20 mouse cellular contexts compared by ENCODE assay signal in the genomic region with DNA sequence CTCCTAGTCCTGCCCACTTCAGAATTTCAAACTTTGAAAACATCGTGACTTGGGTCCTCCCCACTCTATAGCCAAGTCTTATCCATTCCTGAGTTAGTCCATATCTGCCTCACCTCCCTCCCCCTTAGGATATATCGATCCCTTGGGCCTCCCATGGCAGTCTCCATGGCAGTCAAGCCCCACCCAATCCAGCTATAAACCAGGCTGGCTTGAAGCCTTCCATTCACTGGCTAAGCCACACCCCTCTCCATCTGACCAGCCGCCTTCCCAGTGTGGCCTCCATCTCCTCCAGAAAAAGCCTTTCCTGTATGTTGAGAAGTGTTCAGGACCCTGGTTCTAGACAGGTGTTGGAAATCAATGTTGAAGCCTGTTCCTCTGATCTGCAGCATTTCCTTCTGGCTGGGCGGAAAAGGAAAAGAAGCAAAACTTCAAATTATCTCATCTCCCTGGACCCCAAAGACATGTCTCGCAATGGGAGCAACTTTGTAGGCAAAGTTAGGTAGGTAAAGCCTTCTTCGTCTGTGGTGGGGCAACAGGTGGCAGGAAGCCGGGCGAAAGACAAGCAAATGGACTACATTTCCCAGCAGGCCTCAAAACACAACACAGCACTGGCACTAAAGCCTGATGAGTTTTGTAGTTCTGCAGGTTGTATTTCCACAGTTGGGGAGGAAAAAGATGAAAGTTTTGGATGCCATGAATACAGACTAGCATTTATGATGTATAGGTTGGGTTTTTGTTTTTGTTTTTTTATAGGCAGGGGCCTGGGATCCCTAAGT. TPM values are rescaled to one million over a fixed set of nuclear protein-coding genes. Genes with fewer than 3 reads are reported as not detected.
DNase-seq lines count a peak whose midpoint lies in the region; ATAC-seq and TF ChIP-seq lines count a peak whose summit lies in the region.
"Had no signal": no experiment of that assay in that cellular context is flagged by ENCODE, and none has a peak within 500 bp of the region (broad histone marks: within the 10 kb centered on the region; RNA-seq: fewer than 3 reads in every experiment).

No protein-coding gene starts in this region.

- H3K4me2 ChIP-seq in limb, embryonic 15.5 days, result 0 out of 2 replicates have a peak overlapping the region, but pooled peaks have one; percentile 5
- H3K4me2 ChIP-seq in intestine, embryonic 15.5 days (replicated peaks), result no peak overlapping the region

- intact Hi-C loops in gastrocnemius, adult 2 months (cut with DNase I), result no loop called here

- no peak for TF ChIP-seq CTCF in E14TG2a.4 (conservative IDR thresholded peaks at IDR 0.05; ENCODE audit: low read length)
- no peak for TF ChIP-seq CTCF in lung, adult 2 months (IDR thresholded peaks at IDR 0.05; ENCODE audit: insufficient read depth, low read length)
- TF ChIP-seq CTCF in gastrocnemius, adult 2 months (IDR thresholded peaks at IDR 0.05), result no peak

- peaks cover 36% of the 10 kb centered on the region for H3K4me1 ChIP-seq in limb, embryonic 15.5 days
- H3K4me1 ChIP-seq in limb, embryonic 10.5 days, result peaks cover 38% of the 10 kb centered on the region
- H3K4me1 ChIP-seq in E14TG2a.4 (replicated peaks; ENCODE audit: low read depth, low read length), result peaks cover 83% of the 10 kb centered on the region
- peaks cover 32% of the 10 kb centered on the region for H3K4me1 ChIP-seq in intestine, embryonic 15.5 days (replicated peaks)
- H3K4me1 ChIP-seq in lung, adult 2 months (ENCODE audit: control insufficient read depth, insufficient read depth, low read length), result peaks cover 12% of the 10 kb centered on the region

- no peak for DNase-seq in limb, embryonic 10.5 days (ENCODE audit: low spot score)
- peak; percentile 69 for DNase-seq in thymus, postnatal 0 days (ENCODE audit: low spot score)
- DNase-seq in left cerebral cortex, adult 18-20 months (ENCODE audit: low spot score in 2 of 2), result no peak
- DNase-seq in lung, adult 2 months, result no peak
- no peak for DNase-seq in gastrocnemius, adult 2 months
- DNase-seq: cerebellum, adult 18-20 months; heart, adult 2 months; heart, postnatal 4 days; kidney, adult 11 months; kidney, postnatal 36 days; lung, adult 18-20 months; right cerebral cortex, postnatal 25 days had no signal

- no peaks in the 10 kb centered on the region for H3K9me3 ChIP-seq in limb, embryonic 15.5 days
- no peaks in the 10 kb centered on the region for H3K9me3 ChIP-seq in limb, embryonic 10.5 days (replicated peaks)
- no peaks in the 10 kb centered on the region for H3K9me3 ChIP-seq in E14TG2a.4 (ENCODE audit: low read length)
- H3K9me3 ChIP-seq in intestine, embryonic 15.5 days, result no peaks in the 10 kb centered on the region
- H3K9me3 ChIP-seq: forebrain, embryonic 10.5 days had no signal

- no peak for ATAC-seq in limb, embryonic 15.5 days (ENCODE audit: insufficient number of reproducible peaks, low FRiP score, low TSS enrichment, low read depth)
- peak; percentile 74 for ATAC-seq in intestine, embryonic 15.5 days

- 74% methylated on average over 8 of the region's 8 CpGs for WGBS in limb, embryonic 15.5 days
- WGBS in limb, embryonic 10.5 days, result 77% methylated on average over 8 of the region's 8 CpGs
- WGBS in intestine, embryonic 15.5 days, result 56% methylated on average over 8 of the region's 8 CpGs
- WGBS in lung, adult 2 months, result 69% methylated on average over 8 of the region's 8 CpGs

- no peak overlapping the region for H3K4me3 ChIP-seq in limb, embryonic 15.5 days
- no peak overlapping the region for H3K4me3 ChIP-seq in limb, embryonic 10.5 days
- 0 out of 2 replicates have a peak overlapping the region, but pooled peaks have one; percentile 8 for H3K4me3 ChIP-seq in E14TG2a.4 (replicated peaks; ENCODE audit: low read length)
- H3K4me3 ChIP-seq in intestine, embryonic 15.5 days (replicated peaks), result no peak overlapping the region
- H3K4me3 ChIP-seq in lung, adult 2 months (replicated peaks; ENCODE audit: extremely low read depth, low read depth, low read length), result no peak overlapping the region
- no peak overlapping the region for H3K4me3 ChIP-seq in gastrocnemius, adult 2 months
- H3K4me3 ChIP-seq: forebrain, embryonic 10.5 days; heart, adult 2 months had no signal

- H3K27me3 ChIP-seq in limb, embryonic 15.5 days, result no peaks in the 10 kb centered on the region
- H3K27me3 ChIP-seq in limb, embryonic 10.5 days (ENCODE audit: low read depth, poor library complexity, severe bottlenecking), result no peaks in the 10 kb centered on the region
- no peaks in the 10 kb centered on the region for H3K27me3 ChIP-seq in E14TG2a.4 (ENCODE audit: insufficient read depth, low read length)
- H3K27me3 ChIP-seq in intestine, embryonic 15.5 days (replicated peaks), result no peaks in the 10 kb centered on the region

- 0 out of 2 replicates have a peak overlapping the region, but pooled peaks have one; percentile 22 for H3K27ac ChIP-seq in limb, embryonic 15.5 days
- H3K27ac ChIP-seq in limb, embryonic 10.5 days, result no peak overlapping the region
- H3K27ac ChIP-seq in intestine, embryonic 15.5 days, result no peak overlapping the region
- H3K27ac ChIP-seq in gastrocnemius, adult 2 months, result no peak overlapping the region
- H3K27ac ChIP-seq: forebrain, embryonic 10.5 days; heart, adult 2 months had no signal

- no peak overlapping the region for H3K9ac ChIP-seq in limb, embryonic 15.5 days
- H3K9ac ChIP-seq in intestine, embryonic 15.5 days, result no peak overlapping the region

- TF ChIP-seq POLR2A in lung, adult 2 months (IDR thresholded peaks at IDR 0.05; ENCODE audit: borderline replicate concordance, extremely low read depth, low read depth, low read length), result no peak

- peaks cover 4% of the 10 kb centered on the region; the same call in 1 of the 2 replicates for H3K36me3 ChIP-seq in limb, embryonic 15.5 days
- H3K36me3 ChIP-seq in limb, embryonic 10.5 days, result peaks cover 15% of the 10 kb centered on the region
- peaks cover 22% of the 10 kb centered on the region for H3K36me3 ChIP-seq in E14TG2a.4 (ENCODE audit: insufficient read depth, low read length)
- no peaks in the 10 kb centered on the region for H3K36me3 ChIP-seq in intestine, embryonic 15.5 days

RNA-seq across cellular contexts. Expression of a gene that starts 6.5 kb away (rescaled TPM):
- 22.3 and 26.1 TPM in 2 replicates for polyA plus RNA-seq in limb, embryonic 15.5 days (2015; fragmentation: Nextera tagmentation; extraction: Ambion mirVana)
- polyA plus RNA-seq in limb, embryonic 10.5 days (2016; fragmentation: Nextera tagmentation; extraction: Ambion mirVana), result 22.4 and 25.7 TPM in 2 replicates
- 16.5 and 17.0 TPM in 2 replicates for polyA plus RNA-seq in intestine, embryonic 15.5 days (2015; fragmentation: Nextera tagmentation; extraction: Ambion mirVana)
- 16.2 and 17.2 TPM in 2 replicates for polyA plus RNA-seq in thymus, postnatal 0 days (2015; fragmentation: Nextera tagmentation; extraction: Ambion mirVana)
- total RNA-seq in left cerebral cortex, adult 18-20 months (2021), result 10 to 100 TPM; 23.1 to 25.9 TPM
- 58.6 and 73.7 TPM in 2 replicates for polyA plus RNA-seq in lung, adult 2 months (2012; rRNA removed)
- 10 to 100 TPM; 28.3 to 28.5 TPM for total RNA-seq in gastrocnemius, adult 2 months (2021)

RNA-seq across cellular contexts. Expression of a gene that starts 6.6 kb away (rescaled TPM):
- 5.7 and 6.8 TPM in 2 replicates for polyA plus RNA-seq in limb, embryonic 15.5 days (2015; fragmentation: Nextera tagmentation; extraction: Ambion mirVana)
- polyA plus RNA-seq in limb, embryonic 10.5 days (2016; fragmentation: Nextera tagmentation; extraction: Ambion mirVana), result 0.43 and 1.0 TPM in 2 replicates
- 0.83 and 1.5 TPM in 2 replicates for polyA plus RNA-seq in intestine, embryonic 15.5 days (2015; fragmentation: Nextera tagmentation; extraction: Ambion mirVana)
- polyA plus RNA-seq in thymus, postnatal 0 days (2015; fragmentation: Nextera tagmentation; extraction: Ambion mirVana), result 3.3 and 4.6 TPM in 2 replicates
- total RNA-seq in left cerebral cortex, adult 18-20 months (2021), result 1 to 10 TPM; 6.1 to 8.2 TPM
- 11.8 and 13.1 TPM in 2 replicates for polyA plus RNA-seq in lung, adult 2 months (2012; rRNA removed)
- 1 to 10 TPM; 3.4 to 3.5 TPM for total RNA-seq in gastrocnemius, adult 2 months (2021)
- total RNA-seq: megakaryocyte, adult 5-6 weeks had no signal

RNA-seq across cellular contexts. Expression of a gene that starts 9.3 kb away (rescaled TPM):
- 279 and 295 TPM in 2 replicates for polyA plus RNA-seq in limb, embryonic 15.5 days (2015; fragmentation: Nextera tagmentation; extraction: Ambion mirVana)
- polyA plus RNA-seq in limb, embryonic 10.5 days (2016; fragmentation: Nextera tagmentation; extraction: Ambion mirVana), result 116 and 125 TPM in 2 replicates
- 209 and 229 TPM in 2 replicates for polyA plus RNA-seq in intestine, embryonic 15.5 days (2015; fragmentation: Nextera tagmentation; extraction: Ambion mirVana)
- polyA plus RNA-seq in thymus, postnatal 0 days (2015; fragmentation: Nextera tagmentation; extraction: Ambion mirVana), result 110 and 111 TPM in 2 replicates
- total RNA-seq in left cerebral cortex, adult 18-20 months (2021), result 100 to 1,000 TPM; 111 to 112 TPM
- 420 and 430 TPM in 2 replicates for polyA plus RNA-seq in lung, adult 2 months (2012; rRNA removed)
- total RNA-seq in gastrocnemius, adult 2 months (2021), result 10 to 100 TPM; 55.1 to 61.8 TPM

RNA-seq across cellular contexts. Expression of a gene that starts 30.9 kb away (rescaled TPM):
- polyA plus RNA-seq in limb, embryonic 15.5 days (2015; fragmentation: Nextera tagmentation; extraction: Ambion mirVana), result 3.1 and 3.3 TPM in 2 replicates
- 4.9 and 5.8 TPM in 2 replicates for polyA plus RNA-seq in limb, embryonic 10.5 days (2016; fragmentation: Nextera tagmentation; extraction: Ambion mirVana)
- 2.6 and 2.7 TPM in 2 replicates for polyA plus RNA-seq in intestine, embryonic 15.5 days (2015; fragmentation: Nextera tagmentation; extraction: Ambion mirVana)
- 1.1 and 1.5 TPM in 2 replicates for polyA plus RNA-seq in thymus, postnatal 0 days (2015; fragmentation: Nextera tagmentation; extraction: Ambion mirVana)
- 1 to 10 TPM; 3.9 to 4.7 TPM for total RNA-seq in left cerebral cortex, adult 18-20 months (2021)
- 4.4 and 5.4 TPM in 2 replicates for polyA plus RNA-seq in lung, adult 2 months (2012; rRNA removed)
- total RNA-seq in gastrocnemius, adult 2 months (2021), result 10 to 100 TPM; 13.1 to 22.9 TPM

RNA-seq across cellular contexts. Expression of a gene that starts 32.9 kb away (rescaled TPM):
- polyA plus RNA-seq in limb, embryonic 15.5 days (2015; fragmentation: Nextera tagmentation; extraction: Ambion mirVana), result not detected in 2 replicates
- polyA plus RNA-seq in limb, embryonic 10.5 days (2016; fragmentation: Nextera tagmentation; extraction: Ambion mirVana), result not detected in 2 replicates
- not detected in 2 replicates for polyA plus RNA-seq in intestine, embryonic 15.5 days (2015; fragmentation: Nextera tagmentation; extraction: Ambion mirVana)
- polyA plus RNA-seq in thymus, postnatal 0 days (2015; fragmentation: Nextera tagmentation; extraction: Ambion mirVana), result not detected in 2 replicates
- total RNA-seq in left cerebral cortex, adult 18-20 months (2021), result 1 to 10 TPM; 2.5 to 3.8 TPM
- polyA plus RNA-seq in lung, adult 2 months (2012; rRNA removed), result not detected in 2 replicates
- 1 to 10 TPM; 5.5 to 8.4 TPM for total RNA-seq in gastrocnemius, adult 2 months (2021)
- total RNA-seq: megakaryocyte, adult 5-6 weeks; monocyte, adult 5-6 weeks; neutrophil, adult 5-6 weeks had no signal
- polyA plus RNA-seq: forebrain, embryonic 10.5 days; stomach, embryonic 14.5 days had no signal
